Mouse (Mus musculus) midbrain, embryonic 12.5 days (tissue): ENCODE data around the gene Barhl2. TPM values are rescaled to one million over a fixed set of nuclear protein-coding genes. Genes with fewer than 3 reads are reported as not detected.

Experiments used
- ATAC-seq: fragments of 200-750 bp; cut with Nextera tagmentation; 2 replicates; pipeline ENCODE4 v1.8.0; 2017; ENCODE audit warnings: low read depth, moderate TSS enrichment, moderate library complexity; ENCODE audit not compliant: low FRiP score
- H3K27ac ChIP-seq: fragments of 300-500 bp; sonication (generic); replicated peaks from 2 replicates; pipeline ENCODE4 v1.5.1; 2016; ENCODE audit warnings: mild to moderate bottlenecking
- H3K27me3 ChIP-seq: fragments of 300-500 bp; sonication (generic); 2 replicates; pipeline ENCODE4 v1.6.1; 2016; ENCODE audit warnings: mild to moderate bottlenecking
- H3K36me3 ChIP-seq: fragments of 300-500 bp; sonication (generic); 2 replicates; pipeline ENCODE4 v1.6.1; 2016
- H3K4me1 ChIP-seq: fragments of 300-500 bp; sonication (generic); 2 replicates; pipeline ENCODE4 v1.6.1; 2016
- H3K4me2 ChIP-seq: fragments of 300-500 bp; sonication (generic); replicated peaks from 2 replicates; pipeline ENCODE4 v1.6.1; 2016; ENCODE audit warnings: mild to moderate bottlenecking, moderate library complexity
- H3K4me3 ChIP-seq: fragments of 300-500 bp; sonication (generic); 2 replicates; pipeline ENCODE4 v1.5.1; 2016; ENCODE audit warnings: mild to moderate bottlenecking
- H3K9ac ChIP-seq: fragments of 300-500 bp; sonication (generic); replicated peaks from 2 replicates; pipeline ENCODE4 v1.6.1; 2016; ENCODE audit warnings: mild to moderate bottlenecking, moderate library complexity
- H3K9me3 ChIP-seq: fragments of 300-500 bp; sonication (generic); 2 replicates; pipeline ENCODE4 v1.6.1; 2016; ENCODE audit warnings: mild to moderate bottlenecking
- whole genome bisulfite sequencing: fragments of 180-500 bp; shearing (Covaris S2); methylation state at CpG from one replicate; pipeline ENCODE4 v1.1.7; 2016; 5-methylcytosine and 5-hydroxymethylcytosine counted together
- polyA plus RNA-seq: library from polyadenylated mRNA; unstranded; fragments of >200 nt; fragmentation: Nextera tagmentation; extraction: Ambion mirVana; gene quantifications from 2 replicates; pipeline ENCODE4 v1.2.1, GENCODE M21; 2016

Barhl2 gene
- polyA plus RNA-seq, 1 experiment from 2014 or later: 8.4 TPM

- under 1% methylated on average over 43 of the region's 45 CpGs for WGBS
- Histone ChIP-seq H3K4me3 (peak overlapping the region; percentile 46), H3K4me2 (peak overlapping the region; percentile 52), H3K27me3 (peaks cover 91% of the 10 kb centered on the region), H3K9ac (peak overlapping the region; percentile 73), H3K27ac (peak overlapping the region; percentile 90), H3K9me3 (no peaks in the 10 kb centered on the region), H3K4me1 (peaks cover 37% of the 10 kb centered on the region), H3K36me3 (no peaks in the 10 kb centered on the region)
- peak; percentile 57 for ATAC-seq
These were observed 4.6 kb downstream of the Barhl2 start for GRCm38 (mm10) chr5:106453181-106453885.

- peak overlapping the region; percentile 46 for H3K4me3 ChIP-seq
- peak overlapping the region; percentile 90 for H3K27ac ChIP-seq
- ATAC-seq: no peak
- H3K36me3 ChIP-seq: no peaks in the 10 kb centered on the region
- H3K4me1 ChIP-seq: peaks cover 37% of the 10 kb centered on the region
- no peaks in the 10 kb centered on the region for H3K9me3 ChIP-seq
- H3K9ac ChIP-seq: peak overlapping the region; percentile 73
- H3K4me2 ChIP-seq: peak overlapping the region; percentile 52
- WGBS: 14% methylated on average over 2 of the region's 4 CpGs
- peaks cover 91% of the 10 kb centered on the region for H3K27me3 ChIP-seq
These were observed 5.3 kb downstream of the Barhl2 start for GRCm38 (mm10) chr5:106452686-106453085.

GRCm38 (mm10) chr5:106451681-106452440 is 6.1 kb downstream of the Barhl2 start:
- ATAC-seq: peak; percentile 48
- peaks cover 30% of the 10 kb centered on the region for H3K4me1 ChIP-seq
- peak overlapping the region; percentile 68 for H3K27ac ChIP-seq
- peak overlapping the region; percentile 39 for H3K4me3 ChIP-seq
- under 1% methylated on average over 32 of the region's 32 CpGs for WGBS
- no peaks in the 10 kb centered on the region for H3K36me3 ChIP-seq
- H3K27me3 ChIP-seq: peaks cover 91% of the 10 kb centered on the region
- peak overlapping the region; percentile 28 for H3K9ac ChIP-seq
- H3K9me3 ChIP-seq: no peaks in the 10 kb centered on the region
- peak overlapping the region; percentile 49 for H3K4me2 ChIP-seq

- Histone ChIP-seq H3K4me2 (peak overlapping the region; percentile 49), H3K4me3 (peak overlapping the region; percentile 39; the same call in 1 of the 2 replicates), H3K27ac (peak overlapping the region; percentile 68; the same call in 1 of the 2 replicates), H3K36me3 (no peaks in the 10 kb centered on the region), H3K9ac (no peak overlapping the region), H3K4me1 (peaks cover 37% of the 10 kb centered on the region), H3K27me3 (peaks cover 96% of the 10 kb centered on the region), H3K9me3 (no peaks in the 10 kb centered on the region)
- ATAC-seq: no peak
- WGBS: 13% methylated on average over 5 of the region's 5 CpGs
These were observed 7.4 kb downstream of the Barhl2 start for GRCm38 (mm10) chr5:106450426-106451160.

- Histone ChIP-seq H3K4me2 (peak overlapping the region; percentile 49), H3K4me3 (peak overlapping the region; percentile 39; the same call in 1 of the 2 replicates), H3K9me3 (no peaks in the 10 kb centered on the region), H3K4me1 (peaks cover 37% of the 10 kb centered on the region), H3K9ac (no peak overlapping the region), H3K36me3 (no peaks in the 10 kb centered on the region), H3K27ac (peak overlapping the region; percentile 49; the same call in 1 of the 2 replicates), H3K27me3 (peaks cover 95% of the 10 kb centered on the region)
- WGBS: 10% methylated on average over 4 of the region's 4 CpGs
- no peak for ATAC-seq
These were observed 8.1 kb downstream of the Barhl2 start for GRCm38 (mm10) chr5:106449720-106450425.

GRCm38 (mm10) chr5:106448798-106449125 is 9.2 kb downstream of the Barhl2 start:
- Histone ChIP-seq H3K27ac (peak overlapping the region; percentile 35; the same call in 1 of the 2 replicates), H3K9ac (peak overlapping the region; percentile 32; the same call in 1 of the 2 replicates)

GRCm38 (mm10) chr5:106447951-106448797 is 9.8 kb downstream of the Barhl2 start:
- Histone ChIP-seq H3K9ac (peak overlapping the region; percentile 32; the same call in 1 of the 2 replicates), H3K4me3 (peak overlapping the region; percentile 14), H3K27ac (peak overlapping the region; percentile 35), H3K36me3 (no peaks in the 10 kb centered on the region), H3K27me3 (peaks cover 88% of the 10 kb centered on the region), H3K9me3 (no peaks in the 10 kb centered on the region), H3K4me2 (peak overlapping the region; percentile 25), H3K4me1 (peaks cover 30% of the 10 kb centered on the region)
- 2% methylated on average over 50 of the region's 50 CpGs for WGBS
- ATAC-seq: no peak

More at GRCm38 (mm10) chr5:106448798-106449125, 9.2 kb downstream of the Barhl2 start:
- Histone ChIP-seq H3K4me1 (peaks cover 36% of the 10 kb centered on the region), H3K27me3 (peaks cover 93% of the 10 kb centered on the region), H3K4me3 (peak overlapping the region; percentile 14), H3K36me3 (no peaks in the 10 kb centered on the region), H3K9me3 (no peaks in the 10 kb centered on the region), H3K4me2 (peak overlapping the region; percentile 25)
- 1% methylated on average over 6 of the region's 6 CpGs for WGBS
- no peak for ATAC-seq

- 0 out of 2 replicates have a peak overlapping the region, but pooled peaks have one; percentile 12 for H3K9ac ChIP-seq
- no peak overlapping the region for H3K27ac ChIP-seq
- 28% methylated on average over 14 of the region's 14 CpGs for WGBS
- H3K27me3 ChIP-seq: peaks cover 82% of the 10 kb centered on the region
- H3K4me3 ChIP-seq: no peak overlapping the region
- no peaks in the 10 kb centered on the region for H3K36me3 ChIP-seq
- H3K4me2 ChIP-seq: no peak overlapping the region; the same call in 1 of the 2 replicates
- no peak for ATAC-seq
- H3K4me1 ChIP-seq: peaks cover 28% of the 10 kb centered on the region
- H3K9me3 ChIP-seq: no peaks in the 10 kb centered on the region
These were observed 10.7 kb downstream of the Barhl2 start for GRCm38 (mm10) chr5:106447091-106447820.

GRCm38 (mm10) chr5:106446593-106446992 is 11.4 kb downstream of the Barhl2 start:
- Histone ChIP-seq H3K9me3 (no peaks in the 10 kb centered on the region), H3K27me3 (peaks cover 76% of the 10 kb centered on the region), H3K9ac (no peak overlapping the region), H3K4me1 (peaks cover 24% of the 10 kb centered on the region), H3K4me3 (no peak overlapping the region), H3K36me3 (no peaks in the 10 kb centered on the region), H3K27ac (0 out of 2 replicates have a peak overlapping the region, but pooled peaks have one; percentile 7), H3K4me2 (peak overlapping the region; percentile 1; the same call in 1 of the 2 replicates)
- peak; percentile 75 for ATAC-seq
- WGBS: 4% methylated on average over 8 of the region's 8 CpGs

GRCm38 (mm10) chr5:106445681-106446080 is 12.3 kb downstream of the Barhl2 start:
- peaks cover 66% of the 10 kb centered on the region for H3K27me3 ChIP-seq
- H3K4me2 ChIP-seq: no peak overlapping the region
- no peak overlapping the region for H3K4me3 ChIP-seq
- H3K9ac ChIP-seq: no peak overlapping the region
- 83% methylated on average over 3 of the region's 3 CpGs for WGBS
- H3K27ac ChIP-seq: no peak overlapping the region
- no peaks in the 10 kb centered on the region for H3K9me3 ChIP-seq
- H3K4me1 ChIP-seq: peaks cover 21% of the 10 kb centered on the region
- no peak for ATAC-seq
- no peaks in the 10 kb centered on the region for H3K36me3 ChIP-seq
